Mouse (Mus musculus) testis, adult 2 months (tissue): ENCODE measurements at regions not wholly inside any gene's neighbourhood (a gene's known extent, or its start where the extent isn't known, plus 50 kb on each side); places are given as distances from the start of the nearest gene placed in this dataset.
A peak's percentile ranks its signal among the peaks of the same experiment; 100 is the strongest.

Experiments
- CTCF ChIP-seq: fragments of 200-500 bp; IDR thresholded peaks from 2 replicates; pipeline ENCODE4 v1.5.1; 2012; ENCODE audit warnings: low read depth, mild to moderate bottlenecking, inconsistent platforms, low read length, moderate library complexity; ENCODE audit not compliant: control insufficient read depth, insufficient read depth, insufficient replicate concordance
- POLR2A ChIP-seq: fragments of 200-500 bp; IDR thresholded peaks from 2 replicates; pipeline ENCODE4 v1.6.1; 2012; ENCODE audit warnings: low read depth, mild to moderate bottlenecking, inconsistent platforms, low read length, moderate library complexity; ENCODE audit not compliant: control insufficient read depth

DNA sequence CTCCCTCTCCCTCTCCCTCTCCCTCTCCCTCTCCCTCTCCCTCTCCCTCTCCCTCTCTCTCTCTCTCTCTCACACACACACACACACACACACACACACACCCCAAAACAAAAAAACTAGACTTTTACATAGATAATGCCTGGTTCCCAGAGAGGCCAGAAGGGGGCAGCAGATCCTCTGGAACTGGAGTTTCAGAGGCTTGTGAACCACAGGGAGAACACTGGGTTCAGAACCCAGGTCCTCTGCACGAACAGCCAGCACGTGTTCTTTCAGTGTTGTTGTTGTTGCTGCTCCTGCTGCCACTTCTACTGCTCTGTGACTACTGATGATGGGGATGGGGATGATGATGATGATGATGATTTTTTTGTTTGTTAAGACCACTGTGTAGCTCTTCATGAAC is 68.4 kb upstream of the Smarcad1 start:
- TF ChIP-seq CTCF = peak; percentile 36; the same call in 1 of the 2 replicates
- no peak for TF ChIP-seq POLR2A
